Mouse (Mus musculus) MEL (cell line): ENCODE results near the gene Ppp1r2. TPM values are rescaled to one million over a fixed set of nuclear protein-coding genes. Genes with fewer than 3 reads are reported as not detected.

Source experiments
- DNase-seq: peaks from one replicate; pipeline ENCODE4 v3.0.0; 2011; ENCODE audit warnings: low read depth, low spot score
- H3K27ac ChIP-seq: 2 replicates; pipeline ENCODE4 v1.5.1; 2012; ENCODE audit warnings: low read depth, mild to moderate bottlenecking, control low read depth, low read length, moderate library complexity; ENCODE audit not compliant: control insufficient read depth
- H3K27me3 ChIP-seq, 2 experiments: fragments of 150-350 bp in 1 of 2; sonication (generic) in 1 of 2; 2 replicates each; pipeline ENCODE4 v1.6.1; 2012; ENCODE audit warnings: low read length in 2 of 2, mild to moderate bottlenecking in 2 of 2, improper control_type of control experiment in 1 of 2, moderate library complexity in 1 of 2; ENCODE audit not compliant: insufficient read depth in 2 of 2, control insufficient read depth in 1 of 2
- H3K36me3 ChIP-seq, 2 experiments: 2 replicates each; pipeline ENCODE4 v1.6.1; 2012 to 2014; ENCODE audit warnings: low read length in 2 of 2, improper control_type of control experiment in 1 of 2, inconsistent platforms in 1 of 2, mild to moderate bottlenecking in 1 of 2; ENCODE audit not compliant: insufficient read depth in 2 of 2, control insufficient read depth in 1 of 2
- H3K4me1 ChIP-seq, 2 experiments: fragments of 150-350 bp in 1 of 2; sonication (generic) in 1 of 2; 2 replicates each; pipeline ENCODE4 v1.6.1; 2012; ENCODE audit warnings: low read length in 2 of 2, improper control_type of control experiment in 1 of 2, mild to moderate bottlenecking in 1 of 2; ENCODE audit not compliant: insufficient read depth in 2 of 2, control insufficient read depth in 1 of 2
- H3K4me3 ChIP-seq, 2 experiments: fragments of 150-350 bp in 1 of 2; sonication (generic) in 1 of 2; 2 replicates each; pipeline ENCODE4 v1.5.1; 2012; ENCODE audit warnings: low read depth in 2 of 2, low read length in 2 of 2, mild to moderate bottlenecking in 2 of 2, moderate library complexity in 2 of 2, control low read depth in 1 of 2, improper control_type of control experiment in 1 of 2; ENCODE audit not compliant: control insufficient read depth in 1 of 2, insufficient read depth in 1 of 2
- H3K79me2 ChIP-seq: 2 replicates; pipeline ENCODE4 v1.6.1; 2012; ENCODE audit warnings: mild to moderate bottlenecking, low read length, moderate library complexity; ENCODE audit not compliant: control insufficient read depth, poor library complexity, insufficient read depth
- H3K9ac ChIP-seq: 2 replicates; pipeline ENCODE4 v1.6.1; 2012; ENCODE audit warnings: low read depth, mild to moderate bottlenecking, control low read depth, low read length, moderate library complexity; ENCODE audit not compliant: control insufficient read depth, poor library complexity, severe bottlenecking
- H3K9me3 ChIP-seq: fragments of 150-350 bp; sonication (generic); replicated peaks from 2 replicates; pipeline ENCODE4 v1.6.1; 2012; ENCODE audit warnings: mild to moderate bottlenecking, low read length, improper control_type of control experiment, moderate library complexity; ENCODE audit not compliant: insufficient read depth
- BHLHE40 ChIP-seq: IDR thresholded peaks from 2 replicates; pipeline ENCODE4 v1.6.1; 2012; ENCODE audit warnings: low read depth, mild to moderate bottlenecking, inconsistent platforms, low read length, improper control_type of control experiment, borderline replicate concordance
- CHD1 ChIP-seq: IDR thresholded peaks from 2 replicates; pipeline ENCODE4 v1.6.1; 2012; ENCODE audit warnings: low read depth, mild to moderate bottlenecking, inconsistent platforms, low read length, improper control_type of control experiment
- CTCF ChIP-seq, 3 experiments: IDR thresholded peaks in 2 of 3; conservative IDR thresholded peaks in 1 of 3; 2 replicates each; pipeline ENCODE4 v1.5.1; 2011 to 2012; ENCODE audit warnings: low read length in 3 of 3, low read depth in 2 of 3, mild to moderate bottlenecking in 2 of 3, improper control_type of control experiment in 1 of 3, inconsistent platforms in 1 of 3, mixed read lengths in 1 of 3, moderate library complexity in 1 of 3; ENCODE audit not compliant: control insufficient read depth in 1 of 3, insufficient read depth in 1 of 3, poor library complexity in 1 of 3, severe bottlenecking in 1 of 3
- E2F4 ChIP-seq: IDR thresholded peaks from 2 replicates; pipeline ENCODE4 v1.6.1; 2011; ENCODE audit warnings: low read depth, low read length, improper control_type of control experiment, borderline replicate concordance
- ELF1 ChIP-seq: IDR thresholded peaks from 2 replicates; pipeline ENCODE4 v1.6.1; 2014; ENCODE audit warnings: low read depth, mild to moderate bottlenecking, inconsistent platforms, low read length, improper control_type of control experiment, moderate library complexity
- EP300 ChIP-seq, 2 experiments: IDR thresholded peaks; 2 replicates each; pipeline ENCODE4 v1.6.1; 2011; ENCODE audit warnings: improper control_type of control experiment in 2 of 2, low read length in 2 of 2, low read depth in 1 of 2, mild to moderate bottlenecking in 1 of 2
- ETS1 ChIP-seq: IDR thresholded peaks from 2 replicates; pipeline ENCODE4 v1.6.1; 2012; ENCODE audit warnings: low read depth, mild to moderate bottlenecking, inconsistent platforms, low read length, improper control_type of control experiment, moderate library complexity
- GABPA ChIP-seq: IDR thresholded peaks from 2 replicates; pipeline ENCODE4 v1.6.1; 2012; ENCODE audit warnings: low read depth, mild to moderate bottlenecking, inconsistent platforms, low read length, improper control_type of control experiment, moderate library complexity
- GATA1 ChIP-seq: IDR thresholded peaks from 2 replicates; pipeline ENCODE4 v1.6.1; 2011; ENCODE audit warnings: low read depth, low read length, improper control_type of control experiment
- HCFC1 ChIP-seq: IDR thresholded peaks from 2 replicates; pipeline ENCODE4 v1.6.1; 2012; ENCODE audit warnings: low read depth, mild to moderate bottlenecking, inconsistent platforms, low read length, improper control_type of control experiment, moderate library complexity
- JUND ChIP-seq: IDR thresholded peaks from 2 replicates; pipeline ENCODE4 v1.6.1; 2011; ENCODE audit warnings: low read depth, mild to moderate bottlenecking, improper control_type of control experiment, low read length
- KAT2A ChIP-seq: conservative IDR thresholded peaks from 2 replicates; pipeline ENCODE4 v1.6.1; 2012; ENCODE audit warnings: low read depth, low read length, improper control_type of control experiment, inconsistent platforms
- MAFK ChIP-seq: IDR thresholded peaks from 2 replicates; pipeline ENCODE4 v1.6.1; 2011; ENCODE audit warnings: low read depth, mild to moderate bottlenecking, low read length, improper control_type of control experiment, borderline replicate concordance
- MAX ChIP-seq: IDR thresholded peaks from 2 replicates; pipeline ENCODE4 v1.6.1; 2011; ENCODE audit warnings: low read length, improper control_type of control experiment
- MEF2A ChIP-seq: IDR thresholded peaks from 2 replicates; pipeline ENCODE4 v1.6.1; 2014; ENCODE audit warnings: low read depth, mild to moderate bottlenecking, inconsistent platforms, low read length, improper control_type of control experiment; ENCODE audit not compliant: poor library complexity, insufficient replicate concordance, severe bottlenecking; ENCODE audit errors: extremely low read depth
- MXI1 ChIP-seq: IDR thresholded peaks from 2 replicates; pipeline ENCODE4 v1.6.1; 2011; ENCODE audit warnings: mild to moderate bottlenecking, low read depth, low read length, improper control_type of control experiment
- MYC ChIP-seq: IDR thresholded peaks from 2 replicates; pipeline ENCODE4 v1.6.1; 2011; ENCODE audit warnings: low read depth, mild to moderate bottlenecking, low read length, improper control_type of control experiment, moderate library complexity
- NELFE ChIP-seq: IDR thresholded peaks from 2 replicates; pipeline ENCODE4 v1.6.1; 2011; ENCODE audit warnings: low read depth, low read length, improper control_type of control experiment
- NRF1 ChIP-seq: IDR thresholded peaks from 2 replicates; pipeline ENCODE4 v1.6.1; 2014; ENCODE audit warnings: low read depth, mild to moderate bottlenecking, inconsistent platforms, low read length, improper control_type of control experiment, moderate library complexity; ENCODE audit not compliant: poor library complexity, insufficient read depth, severe bottlenecking
- POLR2A ChIP-seq, 2 experiments: IDR thresholded peaks; 2 replicates each; pipeline ENCODE4 v1.6.1; 2011 to 2012; ENCODE audit warnings: low read length in 2 of 2, mild to moderate bottlenecking in 2 of 2, control low read depth in 1 of 2, improper control_type of control experiment in 1 of 2, low read depth in 1 of 2, moderate library complexity in 1 of 2; ENCODE audit not compliant: control insufficient read depth in 1 of 2, insufficient read depth in 1 of 2, poor library complexity in 1 of 2
- POLR2AphosphoS2 ChIP-seq: IDR thresholded peaks from 2 replicates; pipeline ENCODE4 v1.6.1; 2011; ENCODE audit warnings: low read length, improper control_type of control experiment
- POLR2AphosphoS5 ChIP-seq: IDR thresholded peaks from 2 replicates; pipeline ENCODE4 v1.6.1; 2012; ENCODE audit warnings: low read depth, borderline replicate concordance, mild to moderate bottlenecking, inconsistent platforms, low read length, moderate library complexity, mixed read lengths
- RAD21 ChIP-seq: IDR thresholded peaks from 2 replicates; pipeline ENCODE4 v1.6.1; 2011; ENCODE audit warnings: mild to moderate bottlenecking, low read depth, low read length, improper control_type of control experiment
- RCOR1 ChIP-seq: IDR thresholded peaks from 2 replicates; pipeline ENCODE4 v1.6.1; 2012; ENCODE audit warnings: low read depth, mild to moderate bottlenecking, inconsistent platforms, low read length, improper control_type of control experiment
- SIN3A ChIP-seq: IDR thresholded peaks from 2 replicates; pipeline ENCODE4 v1.6.1; 2012; ENCODE audit warnings: low read length, improper control_type of control experiment, inconsistent platforms
- SMC3 ChIP-seq: IDR thresholded peaks from 2 replicates; pipeline ENCODE4 v1.6.1; 2011; ENCODE audit warnings: low read depth, low read length, improper control_type of control experiment
- TBP ChIP-seq: IDR thresholded peaks from 2 replicates; pipeline ENCODE4 v1.8.0; 2011; ENCODE audit warnings: low read depth, low read length, improper control_type of control experiment
- TCF12 ChIP-seq: IDR thresholded peaks from 2 replicates; pipeline ENCODE4 v1.6.1; 2014; ENCODE audit warnings: low read depth, mild to moderate bottlenecking, inconsistent platforms, low read length, improper control_type of control experiment, moderate library complexity
- UBTF ChIP-seq: IDR thresholded peaks from 2 replicates; pipeline ENCODE4 v1.6.1; 2012; ENCODE audit warnings: low read depth, mild to moderate bottlenecking, inconsistent platforms, low read length, improper control_type of control experiment, moderate library complexity, borderline replicate concordance; ENCODE audit not compliant: insufficient read depth
- USF2 ChIP-seq, 2 experiments: IDR thresholded peaks; 2 replicates each; pipeline ENCODE4 v1.6.1; 2011 to 2012; ENCODE audit warnings: improper control_type of control experiment in 2 of 2, low read length in 2 of 2, borderline replicate concordance in 1 of 2, inconsistent platforms in 1 of 2, low read depth in 1 of 2, mild to moderate bottlenecking in 1 of 2; ENCODE audit not compliant: insufficient read depth in 1 of 2
- ZC3H11A ChIP-seq: IDR thresholded peaks from 2 replicates; pipeline ENCODE4 v1.6.1; 2012; ENCODE audit warnings: low read depth, mild to moderate bottlenecking, inconsistent platforms, low read length, improper control_type of control experiment
- ZKSCAN1 ChIP-seq: IDR thresholded peaks from 2 replicates; pipeline ENCODE4 v1.6.1; 2012; ENCODE audit warnings: low read depth, mild to moderate bottlenecking, inconsistent platforms, low read length, improper control_type of control experiment, moderate library complexity
- ZMIZ1 ChIP-seq: IDR thresholded peaks from 2 replicates; pipeline ENCODE4 v1.6.1; 2012; ENCODE audit warnings: low read depth, mild to moderate bottlenecking, inconsistent platforms, low read length, improper control_type of control experiment, moderate library complexity
- ZNF384 ChIP-seq: IDR thresholded peaks from 2 replicates; pipeline ENCODE4 v1.6.1; 2012; ENCODE audit warnings: low read depth, mild to moderate bottlenecking, inconsistent platforms, low read length, improper control_type of control experiment
- polyA plus RNA-seq, 2 experiments: library from polyadenylated mRNA; stranded (reverse) in 1 of 2; unstranded in 1 of 2; fragments of >175 nt in 1 of 2; fragments of >200 nt in 1 of 2; gene quantifications; 2 replicates each; pipeline versions ENCODE4 v1.2.1 to v1.2.4; 2012; ENCODE audit warnings: low replicate concordance in 2 of 2, low read depth in 1 of 2; ENCODE audit not compliant: insufficient read length in 2 of 2, insufficient read depth in 1 of 2, missing spikeins in 1 of 2
- total RNA-seq: library from RNA; depleted of rRNA; stranded (reverse); fragments of 300-350 nt; gene quantifications from 2 replicates; pipeline ENCODE4 v1.2.3, GENCODE M21; 2012; rRNA removed

Gene Ppp1r2
- total RNA-seq, result 31.2 and 33.8 TPM in 2 replicates
- polyA plus RNA-seq, result 10 to 100 TPM in 1 of 2 experiments, not detected in 1; 36.2 TPM

GRCm38 (mm10) chr16:31274674-31275460, at the start of gene Ppp1r2:
Gene Ppp1r2 (minus strand): TSS chr16:31275277.
- Histone ChIP-seq H3K36me3 (peaks cover 0 to 20% of the 10 kb centered on the region in 2 experiments; a peak in 2 of 4 replicates), H3K4me3 (peak within 1 kb of the TSS; percentile 76 to 87)
- TF ChIP-seq E2F4, result no peak
- TF ChIP-seq BHLHE40, result no peak
- TF ChIP-seq MYC, result no peak
- no peak for TF ChIP-seq TBP
- TF ChIP-seq ETS1, result no peak
- 0 out of 6 replicates have a peak, but pooled peaks of 1 of the 3 experiments have one; percentile 0 for TF ChIP-seq CTCF (IDR thresholded peaks at IDR 0.05 in 2 of 3, conservative IDR thresholded peaks at IDR 0.05 in 1 of 3; ENCODE audit: control insufficient read depth in 1 of 3, insufficient read depth in 1 of 3, low read depth in 2 of 3, low read length in 3 of 3, poor library complexity in 1 of 3, severe bottlenecking in 1 of 3)
- peak; percentile 90 for TF ChIP-seq NELFE
- TF ChIP-seq JUND, result no peak
- TF ChIP-seq ZC3H11A, result no peak
- peak; percentile 40; the same call in 1 of the 2 replicates for TF ChIP-seq SIN3A
- TF ChIP-seq GATA1, result no peak
- TF ChIP-seq MAFK, result no peak
- peak; percentile 94 for TF ChIP-seq POLR2A (IDR thresholded peaks at IDR 0.05; ENCODE audit: control insufficient read depth in 1 of 2, insufficient read depth in 1 of 2, low read depth in 1 of 2, low read length in 2 of 2, poor library complexity in 1 of 2)
- TF ChIP-seq GABPA, result no peak
- no peak for TF ChIP-seq ELF1
- peak; percentile 60; the same call in 1 of the 2 replicates for TF ChIP-seq ZMIZ1
- peak; percentile 45; the same call in 1 of the 2 replicates for TF ChIP-seq TCF12
- no peak for TF ChIP-seq POLR2AphosphoS5
- TF ChIP-seq RAD21, result no peak
- TF ChIP-seq POLR2AphosphoS2, result peak; percentile 66; the same call in 1 of the 2 replicates
- peak; percentile 64 for TF ChIP-seq HCFC1
- TF ChIP-seq USF2 (IDR thresholded peaks at IDR 0.05; ENCODE audit: borderline replicate concordance in 1 of 2, insufficient read depth in 1 of 2, low read depth in 1 of 2, low read length in 2 of 2), result no peak
- no peak for TF ChIP-seq NRF1
- no peak for TF ChIP-seq ZNF384
- TF ChIP-seq KAT2A, result no peak
- peak; percentile 54; the same call in 1 of the 2 replicates for TF ChIP-seq MXI1
- peak; percentile 95; the same call in 1 of the 2 replicates for TF ChIP-seq UBTF
- no peak for TF ChIP-seq MEF2A
- TF ChIP-seq ZKSCAN1, result no peak
- TF ChIP-seq RCOR1, result no peak
- TF ChIP-seq CHD1, result peak; percentile 77; the same call in 1 of the 2 replicates
- no peak for TF ChIP-seq EP300 (IDR thresholded peaks at IDR 0.05; ENCODE audit: low read depth in 1 of 2, low read length in 2 of 2)
- TF ChIP-seq MAX, result no peak; the same call in 1 of the 2 replicates
- TF ChIP-seq SMC3, result no peak

More at GRCm38 (mm10) chr16:31274674-31275460, at the start of gene Ppp1r2:
- peak; percentile 92 for DNase-seq
- Histone ChIP-seq H3K9ac (peak within 1 kb of the TSS; percentile 79), H3K27ac (peak within 1 kb of the TSS; percentile 42), H3K79me2 (peaks cover 32% of the 10 kb centered on the region), H3K4me1 (peaks cover 7 to 15% of the 10 kb centered on the region in 2 experiments), H3K27me3 (peaks cover 0 to 3% of the 10 kb centered on the region in 2 experiments; a peak in 3 of 4 replicates), H3K9me3 (no peaks in the 10 kb centered on the region)
